Mouse (Mus musculus): Measurements from ENCODE around the gene Frmd7. TPM values are rescaled to one million over a fixed set of nuclear protein-coding genes. Genes with fewer than 3 reads are reported as not detected.

The Frmd7 gene
- polyA plus RNA-seq, 1 experiment from 2014 or later, result 0.28 TPM

Other genes with a start within 250 kb of the Frmd7 start
- gene Stk26, start 101.7 kb downstream of the Frmd7 start, polyA plus RNA-seq (2016; fragmentation: Nextera tagmentation; extraction: Ambion mirVana), result 11.6 and 14.7 TPM in 2 replicates
- gene Rap2c, start 75.3 kb upstream of the Frmd7 start, polyA plus RNA-seq (2016; fragmentation: Nextera tagmentation; extraction: Ambion mirVana), result 31.9 and 33.3 TPM in 2 replicates

All from limb, embryonic 10.5 days (tissue).